Mouse (Mus musculus): ENCODE measurements around the gene Map2k2. TPM values are rescaled to one million over a fixed set of nuclear protein-coding genes. Genes with fewer than 3 reads are reported as not detected.

Gene Map2k2
- polyA plus RNA-seq, 1 experiment from 2014 or later = 224 TPM

DNA sequence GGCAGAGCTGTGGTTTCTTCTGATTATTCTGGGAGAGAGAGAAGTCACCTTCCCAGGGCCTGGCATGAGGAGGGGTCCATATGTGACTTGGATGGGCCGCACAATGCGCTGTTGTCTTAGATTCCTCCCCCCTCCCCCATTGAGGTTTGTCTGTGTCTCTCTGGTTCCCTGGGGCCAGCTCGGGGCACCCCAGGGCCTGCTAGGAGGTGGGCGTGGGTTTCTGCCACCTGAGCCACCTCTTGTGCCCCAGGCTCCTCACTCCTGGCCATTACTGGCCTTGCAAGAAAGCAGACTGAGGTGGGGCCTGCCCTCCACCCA lies 33.8 kb downstream of the Map2k2 start:
- Histone ChIP-seq H3K27ac (0 out of 2 replicates have a peak overlapping the region, but pooled peaks have one; percentile 90), H3K9me3 (no peaks in the 10 kb centered on the region), H3K4me3 (peak overlapping the region; percentile 85), H3K4me1 (replicated peaks) (peaks cover 62% of the 10 kb centered on the region), H3K27me3 (peaks cover 15% of the 10 kb centered on the region), H3K4me2 (peak overlapping the region; percentile 96), H3K36me3 (peaks cover 12% of the 10 kb centered on the region), H3K9ac (peak overlapping the region; percentile 93)
- WGBS = 66% methylated on average over 4 of the region's 4 CpGs
- ATAC-seq (ENCODE audit: low FRiP score) = no peak

DNA sequence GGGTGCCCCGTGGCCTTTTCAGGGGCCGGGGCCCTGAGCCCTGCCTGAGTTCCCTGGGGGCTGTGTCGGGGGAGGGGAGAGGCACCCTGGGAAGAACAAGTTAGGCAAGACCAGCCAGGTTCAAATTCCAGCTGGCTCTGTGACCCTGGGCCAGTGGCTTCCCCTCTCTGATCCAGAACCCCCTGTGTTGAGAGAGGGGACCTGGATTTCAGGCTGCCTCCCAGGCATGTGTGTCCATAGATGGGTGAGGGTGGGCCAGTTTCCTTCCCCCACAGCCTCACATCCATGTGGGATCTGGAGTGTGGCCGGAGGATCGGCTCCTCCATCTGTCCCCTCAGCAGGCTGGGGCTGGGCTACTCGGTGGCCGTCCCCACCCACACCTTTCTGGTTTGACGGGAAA lies 34.3 kb downstream of the Map2k2 start:
- WGBS = 56% methylated on average over 8 of the region's 8 CpGs
- Histone ChIP-seq H3K9me3 (no peaks in the 10 kb centered on the region), H3K4me3 (peak overlapping the region; percentile 85), H3K36me3 (peaks cover 17% of the 10 kb centered on the region), H3K4me2 (peak overlapping the region; percentile 96), H3K9ac (peak overlapping the region; percentile 93), H3K27ac (peak overlapping the region; percentile 12; the same call in 1 of the 2 replicates), H3K4me1 (replicated peaks) (peaks cover 62% of the 10 kb centered on the region), H3K27me3 (peaks cover 9% of the 10 kb centered on the region)
- ATAC-seq (ENCODE audit: low FRiP score) = no peak

DNA sequence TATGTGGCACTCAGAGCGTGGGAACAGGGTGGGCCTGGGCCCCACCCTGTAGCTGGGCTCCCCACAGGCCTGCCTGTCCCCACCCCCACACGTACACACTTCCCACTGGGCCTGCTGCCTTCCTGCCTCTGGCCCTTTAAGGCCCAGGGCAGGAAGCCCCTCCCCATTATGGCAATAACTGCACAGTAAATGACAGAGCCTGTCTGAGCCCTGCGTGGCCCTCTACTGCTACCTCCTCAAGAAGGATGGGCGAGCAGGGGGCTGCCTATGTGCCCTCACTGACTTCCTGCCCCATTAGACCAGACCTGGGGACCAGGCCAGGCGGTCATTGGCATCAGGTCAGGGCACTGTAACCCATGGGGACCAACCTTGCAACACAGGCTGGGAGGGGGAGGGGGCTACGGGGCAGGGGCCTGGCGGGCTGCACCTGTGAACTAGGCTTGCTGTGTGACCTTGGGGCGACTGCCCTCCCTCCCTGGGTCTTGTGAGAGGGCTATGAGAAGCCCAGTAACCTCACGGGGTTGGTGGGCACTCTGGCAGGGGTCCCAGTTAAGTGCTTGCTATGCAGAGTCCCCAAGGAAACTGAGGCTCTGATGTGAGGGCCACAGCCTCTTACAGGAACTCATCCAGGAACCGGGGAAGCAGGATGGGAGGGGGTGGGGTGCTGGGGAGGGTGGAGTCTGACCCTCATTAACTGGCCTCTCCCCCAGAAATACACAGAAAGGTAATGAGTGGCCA lies 35.2 kb downstream of the Map2k2 start:
- peaks cover under 1% of the 10 kb centered on the region; the same call in 1 of the 2 replicates for H3K27me3 ChIP-seq
- no peaks in the 10 kb centered on the region for H3K9me3 ChIP-seq
- H3K36me3 ChIP-seq = peaks cover 26% of the 10 kb centered on the region
- H3K4me2 ChIP-seq = peak overlapping the region; percentile 96
- H3K27ac ChIP-seq = peak overlapping the region; percentile 40
- 67% methylated on average over 10 of the region's 10 CpGs for WGBS
- peaks cover 59% of the 10 kb centered on the region for H3K4me1 ChIP-seq (replicated peaks)
- H3K9ac ChIP-seq = peak overlapping the region; percentile 93; the same call in 1 of the 2 replicates
- peak overlapping the region; percentile 4; the same call in 1 of the 2 replicates for H3K4me3 ChIP-seq
- no peak for ATAC-seq (ENCODE audit: low FRiP score)

DNA sequence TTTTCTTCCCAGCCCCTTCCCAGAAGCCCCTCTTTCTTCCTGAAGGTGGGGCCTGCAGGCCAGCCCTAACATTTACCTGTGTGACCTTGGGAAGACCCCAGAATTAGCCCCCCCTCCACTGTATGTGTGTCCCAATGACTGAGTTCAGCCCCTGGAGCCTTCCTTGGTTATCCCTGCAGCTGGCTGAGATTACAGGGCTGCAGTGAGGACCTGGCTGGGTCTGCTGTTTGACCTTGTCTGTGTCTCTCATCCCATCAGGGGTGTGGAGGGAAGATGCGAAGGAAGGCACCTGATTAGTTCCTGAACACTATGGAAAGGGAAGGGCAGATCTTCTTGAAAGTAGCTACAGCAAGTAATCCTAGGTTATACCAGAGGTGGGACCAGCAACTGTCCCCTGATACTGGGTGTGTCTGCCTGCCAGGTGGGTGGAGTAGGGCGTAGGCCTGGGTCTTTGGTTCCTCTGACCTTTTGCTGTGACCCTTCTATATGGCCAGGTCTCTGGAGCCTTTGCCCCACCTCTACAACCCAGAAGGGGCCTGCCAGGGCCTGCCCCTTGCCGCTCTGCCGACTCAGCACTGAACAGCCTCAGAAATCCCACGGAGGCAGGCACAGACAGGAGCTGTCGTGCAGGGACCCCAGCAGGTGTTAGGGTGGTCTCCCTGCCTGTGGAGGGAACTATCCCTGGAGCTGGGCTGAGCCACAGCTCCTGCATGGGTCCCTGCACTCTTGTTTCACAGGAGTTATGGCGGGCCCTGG lies 35.9 kb downstream of the Map2k2 start:
- no peak for ATAC-seq (ENCODE audit: low FRiP score)
- H3K4me1 ChIP-seq (replicated peaks) = peaks cover 60% of the 10 kb centered on the region
- 79% methylated on average over 7 of the region's 7 CpGs for WGBS

DNA sequence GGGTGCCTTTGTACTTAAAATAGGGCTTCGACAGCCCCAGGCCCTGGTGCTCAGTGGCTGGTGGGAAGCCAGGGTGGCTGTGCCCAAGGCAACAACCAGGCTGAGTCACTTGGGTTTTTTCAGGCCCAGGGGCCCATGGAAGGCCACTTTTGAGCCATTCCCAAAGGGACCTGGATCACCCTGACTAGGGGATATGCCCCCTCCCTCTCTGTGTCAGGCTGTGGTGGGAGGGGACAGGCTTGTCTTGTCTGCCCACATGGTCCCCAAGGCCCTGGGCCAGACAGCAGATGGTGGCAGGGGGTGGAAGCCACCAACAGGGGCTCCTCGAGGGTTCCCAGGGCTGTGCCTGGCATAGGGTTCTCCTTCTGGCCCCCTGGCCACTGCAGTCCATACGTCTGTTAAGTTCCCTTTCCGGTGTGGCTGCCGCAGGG lies 36.9 kb downstream of the Map2k2 start:
- Histone ChIP-seq H3K9ac (peak overlapping the region; percentile 93), H3K4me3 (no peak overlapping the region), H3K36me3 (peaks cover 43% of the 10 kb centered on the region), H3K9me3 (no peaks in the 10 kb centered on the region), H3K27ac (peak overlapping the region; percentile 44), H3K4me2 (no peak overlapping the region), H3K4me1 (replicated peaks) (peaks cover 62% of the 10 kb centered on the region), H3K27me3 (no peaks in the 10 kb centered on the region)
- WGBS = 35% methylated on average over 5 of the region's 5 CpGs
- ATAC-seq (ENCODE audit: low FRiP score) = no peak

More for the DNA sequence above, 35.9 kb downstream of the Map2k2 start:
- H3K36me3 ChIP-seq = peaks cover 33% of the 10 kb centered on the region
- H3K9me3 ChIP-seq = no peaks in the 10 kb centered on the region
- 0 out of 2 replicates have a peak overlapping the region, but pooled peaks have one; percentile 8 for H3K27ac ChIP-seq
- H3K9ac ChIP-seq = peak overlapping the region; percentile 93; the same call in 1 of the 2 replicates
- H3K4me2 ChIP-seq = no peak overlapping the region
- H3K4me3 ChIP-seq = no peak overlapping the region
- no peaks in the 10 kb centered on the region for H3K27me3 ChIP-seq

DNA sequence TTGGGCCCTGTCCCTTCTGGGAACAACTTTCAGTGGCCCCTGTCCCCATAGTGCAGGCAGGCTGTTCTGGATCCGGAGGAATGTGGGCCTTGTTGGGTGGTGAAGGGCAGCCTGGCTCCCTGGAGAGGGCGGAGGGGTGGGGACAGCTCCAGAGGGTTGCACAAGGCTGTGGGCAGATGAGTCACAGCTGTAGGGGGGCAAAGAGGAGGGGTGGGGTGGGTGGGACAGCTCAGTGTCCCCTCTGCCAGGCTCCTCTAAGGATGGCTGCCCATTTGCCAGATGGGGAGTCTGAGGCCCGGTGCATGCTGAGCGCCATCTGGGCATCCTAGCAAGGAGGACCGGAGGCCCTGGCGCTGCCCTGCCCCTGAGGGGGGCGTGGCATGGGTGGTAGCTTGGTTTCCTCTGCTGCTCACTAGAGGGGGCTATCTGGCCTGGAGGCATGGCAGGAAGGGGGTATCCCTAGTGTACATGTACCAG lies 37.5 kb downstream of the Map2k2 start:
- peaks cover 49% of the 10 kb centered on the region for H3K36me3 ChIP-seq
- peak overlapping the region; percentile 49 for H3K9ac ChIP-seq
- peaks cover 60% of the 10 kb centered on the region for H3K4me1 ChIP-seq (replicated peaks)
- peak overlapping the region; percentile 44; the same call in 1 of the 2 replicates for H3K27ac ChIP-seq
- ATAC-seq (ENCODE audit: low FRiP score) = no peak
- H3K9me3 ChIP-seq = no peaks in the 10 kb centered on the region
- 91% methylated on average over 7 of the region's 7 CpGs for WGBS
- no peak overlapping the region for H3K4me3 ChIP-seq
- no peaks in the 10 kb centered on the region for H3K27me3 ChIP-seq
- no peak overlapping the region for H3K4me2 ChIP-seq

DNA sequence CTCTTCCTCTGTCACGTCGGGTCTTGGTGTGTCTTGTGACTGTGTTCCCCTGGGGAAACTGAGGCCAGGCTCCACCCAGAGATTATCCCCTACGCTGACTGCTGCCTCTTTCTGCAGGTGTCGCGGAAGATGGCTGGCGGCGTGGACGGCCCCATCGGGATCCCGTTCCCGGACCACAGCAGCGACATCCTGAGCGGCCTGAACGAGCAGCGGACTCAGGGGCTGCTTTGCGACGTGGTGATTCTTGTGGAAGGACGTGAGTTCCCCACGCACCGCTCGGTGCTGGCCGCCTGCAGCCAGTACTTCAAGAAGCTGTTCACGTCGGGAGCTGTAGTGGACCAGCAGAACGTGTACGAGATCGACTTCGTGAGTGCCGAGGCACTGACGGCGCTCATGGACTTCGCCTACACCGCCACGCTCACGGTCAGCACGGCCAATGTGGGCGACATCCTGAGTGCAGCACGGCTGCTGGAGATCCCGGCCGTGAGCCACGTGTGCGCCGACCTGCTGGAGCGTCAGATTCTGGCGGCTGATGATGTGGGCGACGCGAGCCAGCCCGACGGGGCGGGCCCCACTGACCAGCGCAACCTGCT lies 38.2 kb downstream of the Map2k2 start:
- no peak overlapping the region for H3K27ac ChIP-seq
- H3K36me3 ChIP-seq = peaks cover 57% of the 10 kb centered on the region
- H3K9ac ChIP-seq = no peak overlapping the region
- H3K27me3 ChIP-seq = no peaks in the 10 kb centered on the region
- whole genome bisulfite sequencing = 96% methylated on average over 52 of the region's 52 CpGs
- no peak overlapping the region for H3K4me3 ChIP-seq
- no peak overlapping the region for H3K4me2 ChIP-seq
- no peaks in the 10 kb centered on the region for H3K9me3 ChIP-seq
- ATAC-seq (ENCODE audit: low FRiP score) = no peak
- peaks cover 52% of the 10 kb centered on the region for H3K4me1 ChIP-seq (replicated peaks)

DNA sequence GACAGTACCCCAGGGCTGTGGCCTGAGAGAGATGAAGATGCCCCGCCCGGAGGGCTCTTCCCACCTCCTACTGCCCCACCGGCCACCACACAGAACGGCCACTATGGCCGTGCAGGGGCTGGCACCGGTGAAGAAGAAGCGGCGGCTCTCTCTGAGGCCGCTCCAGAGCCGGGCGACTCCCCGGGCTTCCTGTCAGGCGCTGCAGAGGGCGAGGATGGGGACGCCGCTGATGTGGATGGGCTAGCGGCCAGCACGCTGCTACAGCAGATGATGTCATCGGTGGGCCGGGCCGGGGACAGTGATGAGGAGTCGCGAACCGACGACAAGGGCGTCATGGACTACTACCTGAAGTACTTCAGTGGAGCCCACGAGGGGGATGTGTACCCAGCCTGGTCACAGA lies 39.0 kb downstream of the Map2k2 start:
- no peak overlapping the region for H3K4me2 ChIP-seq
- WGBS = 94% methylated on average over 27 of the region's 27 CpGs
- H3K27ac ChIP-seq = no peak overlapping the region
- no peak for ATAC-seq (ENCODE audit: low FRiP score)
- H3K27me3 ChIP-seq = no peaks in the 10 kb centered on the region
- peaks cover 45% of the 10 kb centered on the region for H3K4me1 ChIP-seq (replicated peaks)
- peaks cover 64% of the 10 kb centered on the region for H3K36me3 ChIP-seq
- H3K9me3 ChIP-seq = no peaks in the 10 kb centered on the region
- H3K9ac ChIP-seq = no peak overlapping the region
- no peak overlapping the region for H3K4me3 ChIP-seq

DNA sequence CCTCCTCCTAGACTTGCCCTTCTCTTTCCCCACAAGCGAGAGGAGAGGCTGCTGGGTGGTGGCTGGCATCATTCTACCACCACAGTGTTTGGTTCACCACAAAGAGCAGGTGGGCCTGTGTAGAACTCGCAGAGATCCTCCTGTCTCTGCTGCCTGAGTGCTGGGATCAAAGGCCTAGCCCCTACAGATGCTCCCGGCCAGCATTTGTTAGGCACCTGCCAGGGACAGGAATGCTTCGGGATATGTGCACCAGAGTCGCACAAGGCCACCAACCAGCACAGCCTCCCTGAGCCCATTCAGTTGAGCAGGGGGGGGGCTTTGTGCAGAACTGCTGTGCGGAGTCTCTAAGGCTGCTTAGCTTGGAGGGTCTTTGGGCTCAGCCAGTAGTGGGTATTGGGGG lies 39.6 kb downstream of the Map2k2 start:
- no peak overlapping the region for H3K9ac ChIP-seq
- WGBS = 93% methylated on average over 6 of the region's 6 CpGs
- no peak overlapping the region for H3K4me2 ChIP-seq
- no peaks in the 10 kb centered on the region for H3K27me3 ChIP-seq
- peaks cover 39% of the 10 kb centered on the region for H3K4me1 ChIP-seq (replicated peaks)
- H3K4me3 ChIP-seq = no peak overlapping the region
- H3K27ac ChIP-seq = no peak overlapping the region
- peaks cover 70% of the 10 kb centered on the region for H3K36me3 ChIP-seq
- ATAC-seq (ENCODE audit: low FRiP score) = no peak
- H3K9me3 ChIP-seq = no peaks in the 10 kb centered on the region

DNA sequence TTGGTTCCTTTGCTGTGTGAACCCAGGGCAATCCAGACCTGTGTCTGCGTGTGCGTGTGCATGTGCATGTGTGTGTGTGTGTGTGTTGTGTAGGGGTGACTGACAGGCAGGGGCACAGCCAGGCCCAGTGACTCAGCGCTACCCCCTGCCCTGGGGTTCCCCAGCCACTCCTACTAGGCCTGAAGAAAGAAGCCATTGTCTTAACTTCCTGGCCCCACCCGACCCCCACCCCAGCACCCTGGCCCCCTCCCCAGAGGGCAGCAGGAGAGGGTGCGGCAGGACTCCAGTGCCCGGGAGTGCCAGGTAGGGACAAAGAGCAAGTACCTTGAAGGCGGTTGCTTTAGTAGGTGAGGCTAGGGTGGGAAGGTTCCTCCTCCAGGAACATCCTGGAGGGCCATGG lies 40.1 kb downstream of the Map2k2 start:
- peaks cover 74% of the 10 kb centered on the region for H3K36me3 ChIP-seq
- H3K27ac ChIP-seq = no peak overlapping the region
- no peaks in the 10 kb centered on the region for H3K27me3 ChIP-seq
- no peaks in the 10 kb centered on the region for H3K9me3 ChIP-seq
- H3K9ac ChIP-seq = no peak overlapping the region
- WGBS = 91% methylated on average over 7 of the region's 7 CpGs
- no peak for ATAC-seq (ENCODE audit: low FRiP score)
- H3K4me1 ChIP-seq (replicated peaks) = peaks cover 34% of the 10 kb centered on the region
- no peak overlapping the region for H3K4me3 ChIP-seq
- H3K4me2 ChIP-seq = no peak overlapping the region

DNA sequence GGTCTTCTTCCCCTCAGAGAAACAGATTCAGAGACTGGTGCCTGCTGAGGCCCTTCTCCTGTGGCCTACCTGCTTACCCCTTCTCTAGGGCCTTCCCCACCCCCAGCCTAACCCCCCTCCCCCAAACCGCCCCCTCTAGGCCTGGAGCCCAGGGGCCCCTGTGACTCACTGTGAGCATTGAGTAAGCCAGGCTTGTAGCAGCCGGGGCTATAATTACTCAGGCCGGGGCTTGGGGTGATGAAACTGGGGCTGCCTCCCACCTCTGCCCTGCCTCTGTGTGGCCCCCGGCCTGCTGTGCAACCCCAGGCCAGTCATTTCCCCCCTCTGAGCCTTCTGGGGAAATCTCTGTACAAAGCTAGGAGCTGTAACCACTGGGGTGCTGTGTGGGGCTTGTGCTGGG lies 40.6 kb downstream of the Map2k2 start:
- Histone ChIP-seq H3K4me2 (no peak overlapping the region), H3K4me1 (replicated peaks) (peaks cover 29% of the 10 kb centered on the region), H3K9ac (no peak overlapping the region), H3K4me3 (no peak overlapping the region), H3K27ac (no peak overlapping the region), H3K9me3 (no peaks in the 10 kb centered on the region), H3K36me3 (peaks cover 74% of the 10 kb centered on the region), H3K27me3 (no peaks in the 10 kb centered on the region)
- no peak for ATAC-seq (ENCODE audit: low FRiP score)
- 92% methylated on average over 4 of the region's 4 CpGs for WGBS

DNA sequence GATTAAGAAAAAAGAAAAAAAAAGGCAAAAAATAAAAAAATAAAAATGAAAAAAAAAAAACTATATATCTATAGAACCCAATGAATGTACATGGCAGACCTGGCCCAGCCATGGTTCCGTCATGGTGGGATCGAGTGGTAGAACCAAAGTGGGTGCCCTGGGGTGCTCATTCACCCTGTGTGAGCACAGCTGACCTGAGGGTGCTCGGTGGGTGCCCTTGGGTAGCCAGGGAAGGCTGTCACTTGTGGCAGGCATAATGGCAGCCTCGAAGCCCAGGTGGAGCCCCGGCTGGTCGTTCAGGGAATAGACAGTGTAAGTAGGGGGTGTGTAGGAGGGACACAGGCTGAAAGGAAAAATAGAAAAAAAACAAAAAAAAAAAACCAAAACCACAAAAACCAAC lies 45.5 kb downstream of the Map2k2 start:
- WGBS = 71% methylated on average over 6 of the region's 6 CpGs
- H3K36me3 ChIP-seq = peaks cover 86% of the 10 kb centered on the region
- H3K27ac ChIP-seq = no peak overlapping the region
- no peak for ATAC-seq (ENCODE audit: low FRiP score)
- H3K4me1 ChIP-seq (replicated peaks) = peaks cover 5% of the 10 kb centered on the region; the same call in 1 of the 2 replicates
- no peak overlapping the region for H3K4me2 ChIP-seq
- H3K9me3 ChIP-seq = no peaks in the 10 kb centered on the region
- H3K4me3 ChIP-seq = no peak overlapping the region
- no peaks in the 10 kb centered on the region for H3K27me3 ChIP-seq
- no peak overlapping the region for H3K9ac ChIP-seq

Measured in hindbrain, embryonic 13.5 days (tissue).